Mouse (Mus musculus) thymus, adult 2 months (tissue): ENCODE results near the gene Tmem150c. TPM values are rescaled to one million over a fixed set of nuclear protein-coding genes. Genes with fewer than 3 reads are reported as not detected.

ENCODE experiments used
- DNase-seq: peaks from one replicate; pipeline ENCODE4 v3.0.0; 2021
- H3K27ac ChIP-seq: fragments of 200-500 bp; 2 replicates; pipeline ENCODE4 v1.5.1; 2012; ENCODE audit warnings: low read length, control low read depth; ENCODE audit not compliant: control insufficient read depth, insufficient read depth
- H3K27me3 ChIP-seq: fragments of 200-500 bp; 2 replicates; pipeline ENCODE4 v1.6.1; 2012; ENCODE audit warnings: mild to moderate bottlenecking, low read length, moderate library complexity, mixed read lengths; ENCODE audit not compliant: control insufficient read depth, insufficient read depth
- H3K36me3 ChIP-seq: fragments of 200-500 bp; 2 replicates; pipeline ENCODE4 v1.6.1; 2012; ENCODE audit warnings: mild to moderate bottlenecking, low read length, moderate library complexity; ENCODE audit not compliant: control insufficient read depth, insufficient read depth
- H3K4me1 ChIP-seq: fragments of 200-500 bp; replicated peaks from 2 replicates; pipeline ENCODE4 v1.6.1; 2012; ENCODE audit warnings: low read length; ENCODE audit not compliant: control insufficient read depth, insufficient read depth
- H3K4me3 ChIP-seq: fragments of 200-500 bp; 2 replicates; pipeline ENCODE4 v1.5.1; 2012; ENCODE audit warnings: mild to moderate bottlenecking, low read length, control low read depth, moderate library complexity; ENCODE audit not compliant: control insufficient read depth, insufficient read depth
- CTCF ChIP-seq: fragments of 200-500 bp; IDR thresholded peaks from 2 replicates; pipeline ENCODE4 v1.5.1; 2012; ENCODE audit warnings: mild to moderate bottlenecking, control low read depth, low read length, moderate library complexity, borderline replicate concordance; ENCODE audit not compliant: control insufficient read depth, poor library complexity, insufficient read depth; ENCODE audit errors: extremely low read depth
- POLR2A ChIP-seq: fragments of 200-500 bp; IDR thresholded peaks from 2 replicates; pipeline ENCODE4 v1.6.1; 2012; ENCODE audit warnings: mild to moderate bottlenecking, low read length, control low read depth, moderate library complexity; ENCODE audit not compliant: control insufficient read depth, poor library complexity, insufficient read depth; ENCODE audit errors: extremely low read depth
- WGBS: fragments of 180-500 bp; shearing (Covaris S2); methylation state at CpG from one replicate; pipeline ENCODE4 v1.1.7; 2018; 5-methylcytosine and 5-hydroxymethylcytosine counted together
- polyA plus RNA-seq: library from polyadenylated mRNA; depleted of rRNA; stranded (reverse); fragments of >200 nt; gene quantifications from 2 replicates; pipeline ENCODE4 v1.2.3, GENCODE M21; 2012

Gene Tmem150c
- polyA plus RNA-seq, 1 experiment: 4.4 TPM

DNA sequence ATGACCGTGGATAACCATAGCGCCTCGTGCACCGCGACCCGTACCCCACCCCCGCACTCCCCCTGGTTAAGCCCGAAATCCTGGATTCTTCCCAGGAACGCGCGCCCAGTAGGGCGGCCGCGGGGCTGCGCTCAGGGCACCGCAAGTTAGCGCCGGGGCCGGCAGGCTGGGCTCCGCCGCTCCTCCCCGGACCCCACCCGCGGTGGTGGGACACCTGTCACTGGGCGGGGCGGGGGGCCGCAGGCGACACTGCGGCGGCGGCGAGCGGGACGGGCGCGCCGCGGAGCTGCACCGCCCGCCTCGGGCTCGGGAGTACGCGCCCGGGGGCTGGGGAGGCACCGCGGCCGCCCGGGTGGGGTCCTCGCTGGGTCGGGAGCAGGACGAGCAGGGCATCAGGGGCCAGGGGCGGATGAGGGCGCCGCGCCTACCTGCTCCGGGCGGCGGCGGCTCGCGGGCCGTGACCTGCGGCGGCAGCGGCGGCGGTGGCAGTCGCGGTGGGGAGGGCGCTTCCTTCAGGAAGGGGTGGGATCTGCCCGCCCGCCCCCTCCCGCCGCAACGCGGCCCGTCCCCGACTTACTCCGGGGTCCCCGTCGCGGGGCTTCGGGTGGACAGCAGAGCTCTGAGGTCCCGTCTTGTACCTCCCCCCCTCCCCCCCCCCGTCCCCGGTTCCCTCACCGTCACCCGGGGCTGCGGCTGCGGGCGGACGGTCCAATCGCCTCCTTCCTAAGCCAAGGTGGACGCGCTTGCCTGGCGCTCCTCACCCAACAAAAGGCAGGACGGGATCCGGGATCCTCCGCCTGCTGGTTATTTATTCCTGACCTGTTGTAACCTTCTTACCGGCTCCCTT lies 594 bp downstream of the Tmem150c start:
- peak overlapping the region; percentile 20 for H3K4me3 ChIP-seq
- H3K27me3 ChIP-seq: peaks cover 13% of the 10 kb centered on the region
- WGBS: 2% methylated on average over 94 of the region's 101 CpGs
- H3K4me1 ChIP-seq: 0 out of 2 replicates have a peak, but pooled peaks cover 2% of the 10 kb centered on the region
- no peaks in the 10 kb centered on the region for H3K36me3 ChIP-seq
- H3K27ac ChIP-seq: no peak overlapping the region
- DNase-seq: peak; percentile 22
- TF ChIP-seq CTCF (no peak), POLR2A (no peak)

DNA sequence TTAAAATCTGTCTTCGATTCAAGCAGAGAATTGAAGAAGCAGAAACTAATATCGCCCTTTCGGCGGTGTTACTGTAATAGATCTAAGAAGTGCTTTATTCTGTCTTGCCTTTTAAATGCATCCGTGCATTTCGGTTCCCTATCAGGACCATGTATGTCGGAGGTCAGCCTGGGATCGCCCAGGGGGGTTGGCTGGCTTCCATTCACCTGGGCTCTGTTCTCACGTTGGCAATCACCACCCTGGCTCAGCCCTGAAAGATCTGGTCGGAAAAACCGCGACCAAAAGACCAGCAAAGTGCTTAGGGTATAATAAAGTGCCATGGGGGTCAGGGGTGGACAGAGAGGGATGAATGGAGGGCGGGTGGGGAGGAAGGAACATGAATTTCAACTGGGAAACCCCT lies 1.3 kb downstream of the Tmem150c start:
- 0 out of 2 replicates have a peak, but pooled peaks cover 2% of the 10 kb centered on the region for H3K4me1 ChIP-seq
- TF ChIP-seq POLR2A (no peak), CTCF (no peak)
- 25% methylated on average over 13 of the region's 13 CpGs for WGBS
- H3K27me3 ChIP-seq: peaks cover 13% of the 10 kb centered on the region
- H3K27ac ChIP-seq: no peak overlapping the region
- DNase-seq: no peak
- H3K4me3 ChIP-seq: no peak overlapping the region
- no peaks in the 10 kb centered on the region for H3K36me3 ChIP-seq

GRCm38 (mm10) chr5:100155646-100156045 lies 4.0 kb downstream of the Tmem150c start:
- Histone ChIP-seq H3K4me1 (0 out of 2 replicates have a peak, but pooled peaks cover 2% of the 10 kb centered on the region), H3K27me3 (peaks cover 13% of the 10 kb centered on the region), H3K36me3 (no peaks in the 10 kb centered on the region), H3K4me3 (no peak overlapping the region), H3K27ac (no peak overlapping the region)
- TF ChIP-seq POLR2A (no peak), CTCF (no peak)
- no peak for DNase-seq
- 93% methylated on average over 6 of the region's 6 CpGs for WGBS

DNA sequence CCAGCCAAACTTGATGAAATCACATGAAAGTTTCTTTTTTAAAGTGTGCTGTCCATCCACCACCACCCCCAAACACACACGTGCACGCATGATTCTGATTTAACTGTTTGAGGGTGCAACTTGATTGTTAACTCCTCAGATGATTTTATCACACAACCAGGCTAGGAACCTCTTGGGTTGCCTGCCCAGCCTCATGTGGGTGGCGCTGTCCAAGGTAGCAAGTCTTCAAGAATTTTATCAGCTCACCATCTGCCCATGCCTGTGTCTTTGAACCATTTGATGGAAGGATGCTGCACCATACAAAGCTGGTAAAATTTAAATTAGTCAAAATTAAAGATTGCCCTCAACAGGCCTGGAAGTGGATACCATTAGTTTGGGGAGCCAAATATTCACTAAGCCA lies 9.6 kb downstream of the Tmem150c start:
- H3K4me1 ChIP-seq: no peaks in the 10 kb centered on the region
- no peaks in the 10 kb centered on the region for H3K36me3 ChIP-seq
- no peak for TF ChIP-seq CTCF
- no peak overlapping the region for H3K4me3 ChIP-seq
- H3K27ac ChIP-seq: no peak overlapping the region
- no peaks in the 10 kb centered on the region for H3K27me3 ChIP-seq
- WGBS: 77% methylated on average over 3 of the region's 3 CpGs
- DNase-seq: no peak

DNA sequence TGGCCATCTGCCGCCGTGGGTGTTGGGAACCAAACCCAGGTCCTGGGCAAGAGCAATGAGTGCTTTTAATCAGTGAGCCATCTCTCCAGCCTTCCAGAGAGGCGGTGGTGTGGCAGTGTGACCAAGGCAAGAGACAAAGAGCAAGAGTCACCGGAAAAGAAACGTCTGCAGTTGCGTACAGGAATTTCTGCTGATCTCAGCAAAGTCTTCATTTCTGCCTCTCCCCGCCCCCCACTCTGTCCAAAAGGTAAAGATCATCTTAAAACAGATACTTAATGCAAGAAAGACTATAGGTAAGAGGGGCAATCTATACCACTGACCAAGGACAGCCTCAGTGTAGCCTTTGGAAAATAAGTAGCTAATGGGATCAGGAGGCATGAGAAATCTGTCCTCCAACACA lies 14.8 kb downstream of the Tmem150c start:
- DNase-seq: no peak
- no peak overlapping the region for H3K27ac ChIP-seq
- no peaks in the 10 kb centered on the region for H3K36me3 ChIP-seq
- no peaks in the 10 kb centered on the region for H3K4me1 ChIP-seq
- no peak overlapping the region for H3K4me3 ChIP-seq
- H3K27me3 ChIP-seq: no peaks in the 10 kb centered on the region
- TF ChIP-seq CTCF: no peak
- TF ChIP-seq POLR2A: no peak
- WGBS: 91% methylated on average over 7 of the region's 7 CpGs

DNA sequence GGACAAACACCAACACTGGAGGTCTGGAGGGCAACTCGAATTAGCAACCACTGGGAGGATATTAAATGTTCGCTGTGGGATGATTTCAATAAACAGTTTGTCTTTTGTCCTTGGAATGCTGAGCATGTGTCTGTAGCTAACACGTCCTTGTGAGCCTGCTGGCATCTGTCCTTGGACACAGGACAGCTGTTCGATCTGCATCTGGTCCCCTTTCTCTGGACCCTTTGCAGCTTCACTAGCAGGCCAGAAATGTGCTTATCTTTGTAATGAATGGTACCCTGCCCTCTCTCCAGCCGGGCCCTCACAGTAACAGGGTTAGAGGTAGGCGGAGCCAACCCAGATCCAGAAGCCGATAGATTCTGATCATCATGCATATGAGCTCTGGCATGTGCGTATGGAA lies 32.3 kb downstream of the Tmem150c start:
- no peak overlapping the region for H3K4me3 ChIP-seq
- H3K36me3 ChIP-seq: no peaks in the 10 kb centered on the region
- H3K4me1 ChIP-seq: no peaks in the 10 kb centered on the region
- H3K27ac ChIP-seq: no peak overlapping the region
- WGBS: 84% methylated on average over 8 of the region's 8 CpGs
- no peaks in the 10 kb centered on the region for H3K27me3 ChIP-seq
- DNase-seq: no peak
- TF ChIP-seq CTCF (no peak), POLR2A (no peak)
